Mouse (Mus musculus): ENCODE measurements around the gene Rbmx.

GRCm38 (mm10) chrX:57401388-57401787 is 8.6 kb upstream of the Rbmx start:
- TF ChIP-seq GATA1 (IDR thresholded peaks at IDR 0.05; ENCODE audit: low read length) (no peak), TAL1 (IDR thresholded peaks at IDR 0.05; ENCODE audit: low read length) (no peak)
